Mouse (Mus musculus): ENCODE data around the gene Tex46.

DNA sequence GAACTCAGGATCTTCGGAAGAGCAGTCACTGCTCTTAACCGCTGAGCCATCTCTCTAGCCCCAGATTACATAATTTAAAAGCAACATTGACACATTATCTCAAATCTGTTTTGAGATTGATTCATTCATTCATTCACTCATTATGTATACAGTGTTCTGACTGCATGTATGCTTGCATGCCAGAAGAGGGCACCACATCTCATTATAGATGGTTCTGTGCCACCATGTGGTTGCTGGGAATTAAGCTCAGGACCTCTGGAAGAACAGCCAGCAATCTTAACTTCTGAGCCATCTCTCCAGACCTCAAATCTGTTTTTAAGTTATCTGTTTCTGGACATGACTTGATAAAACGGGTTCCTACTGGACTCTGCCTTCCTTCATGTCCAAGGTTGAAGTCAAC, 10.4 kb upstream of the Tex46 start:
- no peak for TF ChIP-seq CHD2 (IDR thresholded peaks at IDR 0.05; ENCODE audit: low read depth, low read length)
- no peak for TF ChIP-seq MAFK (IDR thresholded peaks at IDR 0.05; ENCODE audit: insufficient read depth, low read depth, low read length)

Measured in ES-E14 (cell line).